Mouse (Mus musculus): ENCODE data around the gene Spcs2.
A peak's percentile ranks its signal among the peaks of the same experiment; 100 is the strongest.

The Spcs2 gene

DNA sequence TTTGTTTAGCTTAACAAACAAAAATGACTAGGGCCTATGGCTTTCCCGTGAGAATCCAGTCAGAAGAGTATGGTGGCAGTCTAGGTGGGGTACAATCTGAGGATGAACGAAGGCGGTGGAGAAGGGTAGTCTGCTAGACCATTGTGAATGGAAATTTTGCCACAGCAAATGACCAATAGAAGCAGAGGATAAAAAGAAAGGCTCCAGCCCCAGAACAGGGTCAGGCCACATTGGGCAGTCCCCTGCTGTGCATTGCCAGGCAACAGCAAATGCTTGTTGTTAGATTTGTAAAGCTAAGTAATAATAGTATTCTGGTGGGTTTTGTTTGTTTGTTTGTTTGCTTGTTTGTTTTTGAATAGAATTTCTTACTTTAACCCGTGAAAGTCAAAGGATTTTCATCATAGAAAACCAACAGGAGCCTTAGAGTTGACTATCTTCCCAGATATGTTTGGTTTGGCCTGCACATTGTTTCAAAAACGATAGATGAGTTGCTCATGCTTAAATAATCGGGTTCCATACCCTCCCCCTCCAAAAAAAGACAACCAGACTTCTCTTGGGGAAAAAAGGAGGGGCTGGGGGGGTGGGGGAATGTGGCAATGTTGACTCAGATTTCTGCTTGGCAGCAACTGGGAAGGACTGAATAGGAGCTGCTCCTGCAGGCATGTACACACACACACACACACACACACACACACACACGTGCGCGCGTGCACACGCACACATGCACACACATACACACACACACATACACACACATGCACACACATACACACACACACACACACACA is 1.2 kb upstream of the Spcs2 start:
- DNase-seq = no peak

DNA sequence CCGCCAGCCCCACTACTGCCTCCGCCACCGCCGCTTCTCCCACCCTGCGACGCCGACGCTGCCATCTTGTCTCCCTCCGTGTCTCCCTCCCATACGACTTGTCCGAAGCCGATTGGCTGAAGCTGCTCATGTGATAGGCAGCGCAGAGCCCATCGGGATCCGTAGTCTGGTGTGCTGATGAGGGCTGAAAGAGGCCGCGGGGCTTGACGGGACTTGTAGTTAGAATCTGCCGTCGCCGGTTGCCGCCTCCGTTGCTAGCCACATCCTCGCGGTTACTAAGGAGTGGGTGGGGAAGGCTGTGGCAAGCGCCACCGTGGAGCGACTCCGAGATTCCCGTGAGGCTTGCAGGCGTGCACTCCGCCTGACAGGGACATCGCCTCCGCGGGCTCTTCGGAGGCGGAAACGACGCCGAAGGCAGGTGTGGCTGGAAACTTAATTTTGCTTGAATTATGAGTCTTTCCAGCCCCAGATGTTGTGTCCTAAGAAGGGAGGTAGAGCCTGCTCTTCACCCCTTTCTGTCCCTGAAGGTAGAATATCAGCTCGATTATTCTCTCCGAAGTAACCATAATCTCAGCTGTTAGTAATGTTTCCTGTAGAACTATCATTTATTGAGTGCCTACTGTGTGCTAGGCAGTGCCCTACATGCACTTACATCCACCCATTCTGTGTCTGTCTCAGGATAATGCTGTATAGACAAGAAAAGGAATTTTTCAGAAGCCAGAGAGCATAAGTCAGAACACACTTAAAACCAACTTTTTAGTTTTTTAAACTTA is 4.3 kb downstream of the Spcs2 start, which contains the start of gene Xrra1:
Xrra1 (plus strand) TSS at position 304 of the 773 bp plus-strand sequence.
- peak; percentile 91 to 93 for DNase-seq

DNA sequence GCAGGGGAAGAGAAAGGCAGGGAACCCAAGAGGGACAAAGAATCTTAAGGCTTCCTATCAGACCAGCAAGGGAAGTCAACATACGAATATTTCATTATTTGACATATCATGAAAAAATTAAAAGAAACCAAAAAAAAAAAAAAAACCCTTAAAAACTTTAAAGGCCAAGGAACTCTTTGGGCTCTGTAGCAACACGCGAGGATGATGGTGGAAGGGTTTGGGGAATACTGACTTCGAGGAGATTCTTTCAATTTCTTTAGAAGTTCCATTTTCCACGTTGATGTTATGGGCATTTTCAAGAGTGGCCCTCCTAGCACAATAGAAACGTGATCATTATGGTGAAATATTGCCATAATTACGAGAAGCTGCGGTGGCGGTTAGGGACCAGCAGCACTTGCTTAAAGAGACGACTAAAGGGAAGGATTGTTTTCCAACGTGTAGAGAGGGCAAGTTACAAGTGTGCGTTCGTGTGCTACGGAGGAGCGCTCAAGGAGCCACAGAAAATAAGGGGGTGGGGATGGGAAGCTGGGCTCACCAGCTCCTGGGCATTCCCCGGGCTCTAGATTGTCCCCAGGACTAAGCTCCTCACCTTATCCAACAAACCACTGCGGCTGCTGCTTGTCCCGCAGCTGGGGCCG is 5.0 kb downstream of the Spcs2 start:
- no peak for DNase-seq

DNA sequence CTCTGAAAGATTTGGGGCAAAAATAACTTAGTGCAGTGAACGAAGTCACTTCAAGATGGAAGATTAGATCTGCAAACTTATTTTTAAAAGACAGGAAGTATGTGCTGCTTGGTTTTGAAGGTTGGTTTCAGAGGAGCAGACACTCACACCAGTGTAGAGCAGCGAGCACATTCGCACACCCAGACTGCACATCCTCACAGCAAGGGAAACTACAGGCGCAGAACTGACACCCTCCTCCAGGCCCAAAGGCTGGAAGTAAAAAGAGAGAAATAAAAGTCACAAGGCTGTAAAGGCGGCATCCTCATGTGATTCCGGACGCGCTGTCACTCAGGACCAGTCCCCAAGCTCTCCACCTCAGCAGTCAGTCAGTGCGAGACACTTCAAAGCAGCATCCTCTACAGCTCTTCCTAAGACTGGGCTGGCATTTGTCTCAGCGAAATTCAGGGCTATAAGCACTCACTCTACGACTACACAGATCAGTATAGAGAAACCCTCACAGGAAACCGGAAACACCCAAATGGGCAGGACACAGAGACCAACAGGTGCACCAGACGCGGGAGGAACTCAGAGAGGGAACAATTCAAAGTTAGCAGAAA is 6.9 kb downstream of the Spcs2 start:
- DNase-seq = peak; percentile 18 to 21

DNA sequence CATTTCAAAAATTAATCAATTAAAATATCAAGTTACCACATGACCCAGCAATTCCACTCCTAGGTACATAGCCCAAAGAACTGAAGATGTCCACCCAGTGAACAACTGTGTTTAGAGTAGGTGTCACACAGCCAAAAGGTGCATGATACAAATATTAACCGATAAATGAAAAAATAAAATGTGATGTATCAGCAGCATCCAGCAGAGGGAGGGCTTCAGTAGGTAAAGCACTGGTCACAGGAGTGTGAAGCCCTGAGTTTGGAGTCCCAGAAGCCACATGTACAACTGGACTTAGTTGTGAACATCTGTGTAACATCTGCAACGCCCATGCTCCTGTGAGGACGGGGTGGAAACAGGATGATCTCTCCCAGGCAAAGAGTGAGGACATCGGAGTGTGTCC is 9.0 kb downstream of the Spcs2 start:
- no peak for DNase-seq

DNA sequence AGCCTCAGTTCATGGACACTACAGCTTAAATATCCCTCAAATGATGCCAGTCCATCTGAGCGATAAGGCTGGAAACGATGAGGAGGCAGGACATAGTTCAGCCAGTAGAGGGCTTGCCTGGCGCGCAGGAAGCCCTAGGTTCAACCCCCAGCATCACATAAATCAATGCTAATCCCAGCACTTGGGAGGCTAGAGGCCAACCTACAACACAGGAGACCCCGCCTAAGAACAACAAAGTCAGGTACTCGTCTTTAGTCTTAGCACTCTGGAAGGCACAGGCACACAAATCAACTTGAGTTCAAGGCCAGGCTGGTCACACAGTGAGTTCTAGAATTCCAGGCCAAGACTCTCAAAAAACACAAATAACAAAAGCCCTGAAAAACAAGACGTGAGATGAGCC is 9.9 kb downstream of the Spcs2 start:
- no peak for DNase-seq

DNA sequence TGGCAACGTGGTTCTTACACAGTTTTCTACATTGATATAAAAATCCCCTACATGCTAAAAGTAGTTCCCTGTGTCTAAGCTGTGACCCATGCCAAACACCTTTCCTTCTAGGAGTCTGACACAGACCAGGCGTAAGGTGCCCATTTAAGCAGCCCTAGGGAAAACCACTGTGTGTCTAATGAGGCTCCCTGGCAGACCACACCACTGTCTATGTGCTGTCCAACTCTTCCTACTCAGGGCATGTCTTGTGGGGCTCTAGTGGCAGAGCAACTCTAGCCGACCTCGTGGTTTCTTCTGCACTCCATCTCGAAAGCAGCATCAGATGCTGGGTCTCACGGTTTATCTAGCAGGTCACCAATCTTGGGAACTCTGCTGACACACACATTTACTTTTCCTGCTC is 11.6 kb downstream of the Spcs2 start:
- DNase-seq = no peak

DNA sequence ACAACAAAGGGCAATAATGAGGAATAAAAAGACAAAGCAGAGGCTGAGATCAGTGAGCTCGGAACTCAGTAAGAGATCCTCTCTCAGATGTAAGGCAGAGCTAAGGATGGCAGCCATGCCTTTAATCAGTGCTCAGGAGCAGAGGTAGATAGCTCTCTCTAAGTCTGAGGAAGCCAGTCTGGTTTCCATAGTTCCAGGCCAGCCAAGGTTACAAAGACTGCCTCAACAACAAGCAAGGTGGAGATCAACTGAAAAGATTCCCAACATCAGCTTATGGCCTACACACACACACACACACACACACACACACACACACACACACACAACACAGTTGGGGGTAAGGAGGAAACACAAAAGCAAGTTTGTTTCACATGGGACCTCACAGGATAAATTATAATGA is 12.1 kb downstream of the Spcs2 start:
- DNase-seq = no peak

DNA sequence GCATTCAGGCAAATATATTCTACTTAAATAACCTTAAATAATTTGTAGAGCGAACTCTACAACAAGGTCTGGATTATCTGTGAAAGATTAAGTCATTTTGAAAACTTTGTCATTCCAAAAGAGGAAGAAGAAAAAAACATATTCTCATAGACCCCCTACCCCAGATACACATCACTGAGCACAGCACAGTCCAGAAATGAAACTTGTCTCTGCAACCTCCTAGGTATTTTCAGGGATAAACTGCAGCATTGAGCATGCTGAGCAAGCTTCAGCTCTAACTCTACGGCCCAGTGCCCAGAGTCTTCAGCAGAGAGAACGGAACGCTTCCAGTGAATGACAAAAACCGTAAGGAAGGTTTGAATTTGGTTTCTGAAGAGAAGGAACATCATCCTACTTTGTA is 12.7 kb downstream of the Spcs2 start:
- DNase-seq = no peak

DNA sequence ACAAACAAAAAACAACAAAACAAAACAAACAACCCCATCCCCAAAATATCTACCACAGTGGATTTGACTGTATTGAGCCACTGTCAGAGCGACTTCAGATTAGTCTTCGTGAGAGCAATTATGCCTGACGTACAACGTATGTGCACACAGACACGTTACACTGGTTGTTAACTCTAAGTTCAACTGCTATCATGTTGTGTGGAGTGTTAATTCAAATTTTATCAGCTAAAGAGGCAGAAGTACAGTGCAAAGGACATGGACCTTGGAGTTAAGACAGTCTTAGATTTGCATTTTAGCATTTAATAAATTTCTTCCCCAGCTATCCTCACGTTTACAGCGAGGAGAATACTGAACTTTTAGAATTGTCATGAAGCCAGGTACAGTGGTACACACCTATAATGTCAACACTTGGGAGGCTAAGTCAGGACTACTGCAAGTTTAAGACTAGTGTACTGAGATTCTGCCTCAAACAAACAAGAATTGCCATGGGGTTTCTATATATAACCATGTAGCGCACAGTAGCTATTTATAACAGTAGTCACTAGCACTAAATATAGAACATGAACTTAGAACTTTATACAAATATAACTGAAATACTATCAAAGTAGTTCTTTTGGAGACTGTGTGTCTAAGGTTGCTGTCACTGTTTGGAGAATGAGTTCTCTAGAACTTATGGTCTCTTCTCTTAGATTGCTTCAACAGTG is 17.6 kb downstream of the Spcs2 start:
- DNase-seq = no peak

DNA sequence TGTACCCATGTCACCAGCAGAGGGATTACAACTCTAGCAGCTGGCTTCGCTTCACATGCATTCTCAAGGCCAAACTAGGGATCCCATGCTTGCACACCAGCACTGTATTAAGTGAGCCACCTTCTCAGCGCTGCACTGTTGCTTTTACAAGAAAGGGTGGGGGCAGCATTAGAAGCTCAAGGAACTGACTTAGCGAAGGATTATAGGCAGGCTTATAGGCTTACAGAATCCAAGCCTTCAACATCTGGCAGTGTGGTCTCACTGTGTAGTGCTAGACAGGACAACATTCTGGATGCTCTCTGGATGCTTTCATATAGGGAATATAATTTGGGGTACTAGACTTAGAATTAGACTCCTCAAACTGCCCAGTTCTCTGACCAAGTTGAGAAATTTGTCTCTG is 25.0 kb downstream of the Spcs2 start:
- DNase-seq = no peak

DNA sequence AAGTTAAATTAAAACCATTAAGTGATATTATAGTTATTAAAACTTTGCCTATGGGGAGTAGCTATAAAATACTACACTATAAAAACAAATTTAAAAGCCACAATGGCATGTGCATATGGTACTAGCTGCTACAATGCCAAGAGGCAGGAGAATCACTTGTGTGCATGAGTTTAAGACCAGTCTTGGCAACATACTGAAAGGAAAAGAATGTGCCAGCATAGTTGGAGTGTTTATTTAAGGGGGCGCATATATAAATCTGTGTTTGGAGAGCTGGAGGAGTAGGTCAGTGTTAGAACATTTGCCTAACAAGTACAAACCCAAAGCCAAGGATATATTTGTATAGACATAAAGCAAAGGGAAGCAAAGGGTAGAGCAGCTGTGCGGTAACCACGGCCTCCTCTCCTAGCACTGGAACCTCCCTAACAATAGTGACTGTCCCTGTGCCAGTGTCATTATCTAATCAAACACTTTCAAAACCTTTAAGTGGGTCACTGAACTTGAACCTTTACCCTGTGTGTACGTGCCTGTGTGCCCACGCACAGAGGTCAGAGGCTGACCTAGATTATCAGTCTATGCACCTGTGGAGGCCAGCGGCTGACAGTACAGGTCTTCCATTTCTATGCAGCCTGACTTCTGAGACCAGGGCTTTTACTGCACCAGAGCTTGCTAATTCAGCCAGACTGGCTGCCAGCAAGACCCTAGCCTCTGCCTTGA is 25.7 kb downstream of the Spcs2 start:
- no peak for DNase-seq

DNA sequence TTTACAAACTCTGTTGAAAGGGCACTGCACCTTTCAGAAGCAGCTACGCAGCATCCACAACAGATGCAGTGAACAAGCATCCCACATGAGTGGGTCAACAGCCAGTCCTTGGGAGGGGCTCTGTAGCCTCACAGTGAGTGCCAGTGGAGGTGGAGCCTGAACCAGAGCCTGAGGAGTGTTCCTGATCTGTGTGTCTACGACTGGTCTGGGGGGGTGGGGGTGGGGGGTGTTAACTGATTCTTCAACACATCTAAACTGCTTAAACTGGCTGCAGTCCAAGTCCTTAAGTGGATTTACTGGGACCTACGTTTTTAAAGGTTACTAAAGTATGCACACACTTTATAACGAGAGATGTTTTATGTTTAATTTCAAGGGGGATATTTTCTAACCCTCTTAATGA is 26.5 kb downstream of the Spcs2 start:
- no peak for DNase-seq

DNA sequence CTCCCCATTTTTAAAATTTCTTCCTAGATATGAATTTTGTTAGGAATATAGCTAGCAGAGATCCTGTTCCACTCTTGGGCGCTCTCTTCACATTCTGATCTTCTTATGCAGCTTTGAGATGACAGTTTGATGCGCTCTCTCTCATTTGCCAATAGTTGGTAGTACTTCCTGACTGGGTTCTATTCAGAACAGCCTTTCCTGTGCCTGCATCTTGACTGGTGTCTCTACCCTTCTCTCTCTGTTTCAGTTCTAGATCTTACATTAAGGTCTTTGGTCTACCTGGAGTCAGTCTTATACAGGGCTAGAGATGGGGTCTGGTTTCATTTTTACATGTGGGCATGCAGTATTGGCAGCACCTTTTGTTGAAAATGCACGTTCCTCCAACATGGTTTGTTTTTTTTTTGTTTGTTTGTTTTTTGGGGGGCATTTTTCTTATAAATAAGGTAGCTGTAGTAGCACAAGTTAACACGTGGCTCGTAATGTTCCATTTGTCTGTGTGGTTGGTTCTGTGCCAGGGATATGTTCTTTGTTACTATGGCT is 28.9 kb downstream of the Spcs2 start:
- no peak for DNase-seq

DNA sequence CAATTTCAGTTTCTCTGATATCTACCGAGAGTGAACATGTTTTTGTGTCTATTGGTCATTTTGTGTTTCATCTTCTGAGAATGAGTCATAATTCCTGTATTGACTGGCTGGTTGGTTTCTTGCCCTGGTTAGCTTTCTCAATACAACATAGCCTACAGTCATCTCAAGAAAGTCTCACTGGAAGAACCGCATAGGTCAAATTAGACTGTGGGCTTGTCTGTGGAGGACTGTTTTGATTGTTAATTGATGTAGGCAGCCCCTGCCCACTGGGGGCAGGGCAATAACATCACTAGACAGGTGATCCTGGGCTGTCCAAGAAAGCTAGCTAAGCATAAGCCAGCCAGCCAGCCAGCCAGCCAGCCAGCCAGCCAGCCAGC is 29.4 kb downstream of the Spcs2 start:
- no peak for DNase-seq

DNA sequence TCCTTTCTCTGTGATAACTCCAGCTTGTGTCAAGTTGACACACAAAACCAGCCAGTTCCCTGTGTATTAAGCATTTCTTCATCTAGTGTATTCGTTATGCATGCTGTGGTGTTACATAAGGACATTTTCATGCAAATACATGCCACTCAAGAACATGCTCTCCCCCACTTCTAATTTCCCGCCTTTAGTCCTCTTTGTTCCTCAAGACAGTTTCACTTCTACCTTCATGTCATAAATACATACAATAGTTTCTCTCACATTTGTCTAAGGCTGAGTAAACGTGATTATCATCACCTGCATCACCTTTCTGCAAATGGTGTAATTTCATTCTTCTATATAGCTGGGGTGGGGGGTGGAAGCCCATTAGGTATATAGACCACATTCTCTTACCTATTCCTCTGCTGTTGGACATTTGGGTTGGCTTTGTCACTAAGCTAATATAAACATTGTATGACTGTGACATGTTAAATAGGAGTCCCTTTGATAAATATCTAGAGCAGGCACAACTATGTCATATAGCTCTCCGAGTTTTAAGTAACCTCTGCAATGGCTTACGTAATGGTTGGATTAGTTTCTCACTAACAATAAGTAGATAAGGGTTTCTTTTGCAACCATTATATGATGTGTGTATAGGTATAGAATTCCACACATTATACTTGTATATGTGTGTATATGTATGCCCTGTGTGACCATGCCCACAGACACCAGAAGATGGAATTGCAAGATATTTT is 30.0 kb downstream of the Spcs2 start:
- DNase-seq = peak; percentile 27 to 35

DNA sequence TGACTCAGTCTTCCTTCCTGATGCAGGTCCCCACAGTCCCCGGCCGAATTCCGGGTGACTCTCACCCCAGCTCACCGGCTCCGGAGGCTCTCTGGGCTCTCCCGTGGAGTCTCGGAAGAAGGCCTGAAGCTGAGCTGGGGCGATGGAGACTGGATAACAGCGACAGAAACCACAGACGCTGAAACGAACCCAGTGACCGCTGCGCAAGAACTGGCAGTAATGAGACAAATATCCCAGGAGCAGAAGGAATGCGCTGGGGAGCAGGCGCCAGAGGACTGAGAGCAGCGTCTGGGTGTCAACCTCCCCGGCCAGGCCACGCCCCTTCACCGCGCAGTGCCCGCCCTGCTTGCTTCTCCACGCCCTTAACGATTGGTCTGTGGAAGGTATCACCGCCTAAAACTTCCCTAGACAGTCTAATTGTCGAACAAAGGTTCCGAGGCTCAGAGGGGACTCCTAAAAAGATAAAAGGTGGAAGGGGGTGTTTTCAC is 35.1 kb downstream of the Spcs2 start, which contains the start of gene Neu3:
Neu3 (minus strand) TSS at position 335 of the 488 bp plus-strand sequence.
- peak; percentile 94 to 96 for DNase-seq

DNA sequence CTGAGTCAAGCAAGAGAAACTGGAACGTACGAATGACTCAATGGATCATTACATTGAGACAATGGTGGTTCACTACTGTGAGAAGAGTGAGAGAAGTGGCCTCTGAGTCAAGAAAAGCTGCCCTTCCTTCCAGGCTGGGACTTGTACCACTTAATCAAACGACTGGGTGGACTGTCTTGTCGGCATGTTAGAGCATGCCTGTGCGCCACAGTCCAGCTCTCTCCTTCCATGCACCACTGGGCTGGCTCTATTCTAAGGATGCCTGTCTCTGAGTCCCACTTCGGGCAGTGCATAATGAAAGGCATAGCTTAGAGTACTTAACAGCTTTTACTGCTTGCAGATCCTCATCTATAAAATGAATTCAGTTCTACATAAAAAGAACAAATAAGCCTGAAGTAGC is 37.2 kb downstream of the Spcs2 start:
- no peak for DNase-seq

DNA sequence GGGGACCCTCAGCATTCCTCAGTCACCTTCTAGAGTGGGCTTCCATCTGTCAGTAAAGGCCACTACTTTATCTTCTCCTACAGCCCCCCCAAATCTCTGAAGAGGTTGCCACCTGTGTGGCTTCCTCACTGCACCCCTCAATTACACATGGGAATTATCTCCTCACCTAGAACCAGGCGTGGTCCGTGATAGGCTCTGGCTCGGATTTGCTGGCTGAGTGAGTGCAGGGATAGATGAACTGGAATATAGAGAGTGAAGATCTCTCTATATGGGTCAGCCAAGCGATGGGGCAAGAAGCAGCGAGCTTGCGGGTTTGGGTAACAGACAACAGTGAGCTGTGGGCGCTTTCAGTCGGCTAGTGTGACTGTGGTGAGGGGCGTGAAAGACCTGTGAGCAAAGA is 37.8 kb downstream of the Spcs2 start:
- DNase-seq = no peak

DNA sequence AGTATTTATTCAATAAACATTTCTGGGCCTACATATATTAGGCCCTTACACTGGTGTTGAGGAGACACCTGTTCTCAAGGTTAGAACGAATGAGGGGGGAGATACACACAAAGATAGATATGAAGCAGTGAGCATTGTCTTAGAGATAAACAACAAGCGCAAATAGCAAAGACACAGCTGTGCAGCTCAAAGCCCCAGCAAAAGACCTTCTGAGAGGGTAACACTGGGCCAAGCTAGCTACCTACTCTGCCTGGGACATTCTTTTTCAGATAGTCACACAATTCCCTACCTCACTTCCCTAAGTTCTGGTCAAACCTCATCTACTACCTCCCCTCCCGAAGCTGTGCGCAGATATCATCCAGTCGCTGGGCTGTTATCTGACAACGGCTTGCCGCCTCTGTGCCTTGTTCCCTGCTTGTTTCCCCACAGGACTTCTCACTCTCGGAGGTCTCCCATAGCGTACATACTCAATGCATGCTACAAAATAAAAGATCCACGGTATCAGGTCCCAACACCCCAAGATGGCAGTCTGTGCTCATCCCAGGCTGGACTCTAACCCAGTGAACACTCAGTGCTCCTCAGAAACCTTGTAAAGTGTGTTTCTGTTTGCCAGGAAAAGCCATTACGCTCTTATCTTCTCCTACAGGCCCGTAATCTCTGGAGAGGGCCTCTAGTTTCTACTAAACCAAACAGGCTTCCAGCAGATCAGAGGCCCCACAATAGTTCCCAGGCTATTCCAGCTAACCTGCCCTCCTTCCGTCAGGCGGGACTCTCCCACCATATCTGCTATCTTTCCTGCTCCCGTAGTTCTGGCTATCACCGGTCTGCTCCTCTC is 38.4 kb downstream of the Spcs2 start:
- DNase-seq = no peak
